Mouse (Mus musculus) kidney, adult 11 months (tissue): ENCODE measurements around the gene Olfr1093.

Source experiments
- DNase-seq: peaks from one replicate; pipeline ENCODE4 v3.0.0; 2022

The Olfr1093 gene

GRCm38 (mm10) chr2:86782179-86782578, at the start of gene Olfr1093:
Gene Olfr1093 (plus strand): TSS chr2:86782479.
- DNase-seq, result no peak

- DNase-seq, result no peak
Observed at GRCm38 (mm10) chr2:86733601-86734000, 48.7 kb upstream of the Olfr1093 start, which contains the start of gene Olfr1089. Gene Olfr1089 (minus strand): TSS chr2:86733701.

GRCm38 (mm10) chr2:86758893-86759292, 23.4 kb upstream of the Olfr1093 start, which contains the start of gene Olfr1090:
Gene Olfr1090 (minus strand): TSS chr2:86758993.
- no peak for DNase-seq

- DNase-seq, result no peak
Observed at GRCm38 (mm10) chr2:86761050-86761449, 21.2 kb upstream of the Olfr1093 start.

GRCm38 (mm10) chr2:86809918-86810317, 27.6 kb downstream of the Olfr1093 start, which contains the start of gene Olfr141:
Gene Olfr141 (minus strand): TSS chr2:86810018.
- no peak for DNase-seq

- no peak for DNase-seq
Observed at GRCm38 (mm10) chr2:86824363-86824762, 42.1 kb downstream of the Olfr1093 start, which contains the start of gene Olfr1094. Gene Olfr1094 (plus strand): TSS chr2:86824663.
